Mouse (Mus musculus) CH12.LX (cell line): ENCODE measurements at regions not wholly inside any gene's neighbourhood (a gene's known extent, or its start where the extent isn't known, plus 50 kb on each side); places are given as distances from the start of the nearest gene placed in this dataset.

Experiments
- DNase-seq: peaks from one replicate; pipeline ENCODE4 v3.0.0-alpha.2; 2013; ENCODE audit errors: extremely low read depth
- H3K27ac ChIP-seq: 2 replicates; pipeline ENCODE4 v1.5.1; 2012; ENCODE audit warnings: low read depth, mild to moderate bottlenecking, control low read depth, moderate library complexity; ENCODE audit not compliant: insufficient read depth
- H3K27me3 ChIP-seq: replicated peaks from 2 replicates; pipeline ENCODE3; 2012; ENCODE audit warnings: inconsistent platforms
- H3K36me3 ChIP-seq, 2 experiments: replicated peaks in 1 of 2; 2 replicates each; pipeline versions ENCODE3 to v1.6.1; 2012; ENCODE audit warnings: inconsistent platforms in 1 of 2, low read length in 1 of 2, mild to moderate bottlenecking in 1 of 2, mixed read lengths in 1 of 2, moderate library complexity in 1 of 2; ENCODE audit not compliant: control insufficient read depth in 1 of 2, insufficient read depth in 1 of 2
- H3K4me1 ChIP-seq, 2 experiments: 2 replicates each; pipeline ENCODE4 v1.6.1; 2012; ENCODE audit warnings: inconsistent platforms in 1 of 2, moderate library complexity in 1 of 2; ENCODE audit not compliant: insufficient read depth in 2 of 2, control insufficient read depth in 1 of 2
- H3K4me2 ChIP-seq: 2 replicates; pipeline ENCODE4 v1.6.1; 2012; ENCODE audit warnings: low read depth, mild to moderate bottlenecking, control low read depth; ENCODE audit not compliant: poor library complexity, insufficient read depth, severe bottlenecking
- H3K4me3 ChIP-seq, 3 experiments: fragments of 150-350 bp in 1 of 3; sonication (generic) in 1 of 3; replicated peaks in 1 of 3; 2 replicates each; pipeline versions ENCODE3 to v1.5.1; 2011 to 2012; ENCODE audit warnings: low read depth in 2 of 3, low read length in 2 of 3, mild to moderate bottlenecking in 2 of 3, moderate library complexity in 2 of 3, control low read depth in 1 of 3, improper control_type of control experiment in 1 of 3, inconsistent platforms in 1 of 3, mixed read lengths in 1 of 3; ENCODE audit not compliant: poor library complexity in 1 of 3
- H3K79me2 ChIP-seq: replicated peaks from 2 replicates; pipeline ENCODE4 v1.6.1; 2012; ENCODE audit warnings: mild to moderate bottlenecking, moderate library complexity; ENCODE audit not compliant: control insufficient read depth, poor library complexity, insufficient read depth, severe bottlenecking; ENCODE audit errors: extremely low read depth
- H3K9ac ChIP-seq: 2 replicates; pipeline ENCODE4 v1.6.1; 2012; ENCODE audit warnings: low read depth, mild to moderate bottlenecking, control low read depth, moderate library complexity; ENCODE audit not compliant: insufficient read depth
- H3K9me3 ChIP-seq: replicated peaks from 2 replicates; pipeline ENCODE3; 2012; ENCODE audit warnings: low read length, inconsistent platforms, mixed read lengths
- CHD2 ChIP-seq: IDR thresholded peaks from 2 replicates; pipeline ENCODE4 v1.6.1; 2011; ENCODE audit warnings: low read length, improper control_type of control experiment
- CTCF ChIP-seq, 2 experiments: IDR thresholded peaks in 1 of 2; conservative IDR thresholded peaks in 1 of 2; 2 replicates each; pipeline ENCODE4 v1.5.1; 2011 to 2012; ENCODE audit warnings: low read depth in 2 of 2, low read length in 2 of 2, improper control_type of control experiment in 1 of 2, inconsistent platforms in 1 of 2, mild to moderate bottlenecking in 1 of 2, moderate library complexity in 1 of 2
- ELF1 ChIP-seq: IDR thresholded peaks from 2 replicates; pipeline ENCODE4 v1.6.1; 2014; ENCODE audit warnings: low read depth, mild to moderate bottlenecking, inconsistent platforms, low read length, improper control_type of control experiment
- ETS1 ChIP-seq: conservative IDR thresholded peaks from 2 replicates; pipeline ENCODE4 v1.6.1; 2012; ENCODE audit warnings: low read depth, mild to moderate bottlenecking, inconsistent platforms, low read length, improper control_type of control experiment, moderate library complexity
- GABPA ChIP-seq: IDR thresholded peaks from 2 replicates; pipeline ENCODE4 v1.6.1; 2012; ENCODE audit warnings: low read depth, low read length, improper control_type of control experiment, inconsistent platforms; ENCODE audit not compliant: insufficient replicate concordance
- IRF4 ChIP-seq: IDR thresholded peaks from 2 replicates; pipeline ENCODE4 v1.6.1; 2014; ENCODE audit warnings: low read depth, mild to moderate bottlenecking, inconsistent platforms, low read length, improper control_type of control experiment
- JUN ChIP-seq: IDR thresholded peaks from 2 replicates; pipeline ENCODE4 v1.6.1; 2011; ENCODE audit warnings: low read depth, mild to moderate bottlenecking, low read length, improper control_type of control experiment, moderate library complexity; ENCODE audit not compliant: insufficient read depth
- JUND ChIP-seq: conservative IDR thresholded peaks from 2 replicates; pipeline ENCODE4 v1.6.1; 2011; ENCODE audit warnings: low read depth, low read length, improper control_type of control experiment
- MAFK ChIP-seq: IDR thresholded peaks from 2 replicates; pipeline ENCODE4 v1.6.1; 2011; ENCODE audit warnings: low read length, improper control_type of control experiment; ENCODE audit not compliant: insufficient replicate concordance
- MXI1 ChIP-seq: IDR thresholded peaks from 2 replicates; pipeline ENCODE4 v1.6.1; 2011; ENCODE audit warnings: mild to moderate bottlenecking, low read depth, low read length, improper control_type of control experiment
- MYC ChIP-seq: IDR thresholded peaks from 2 replicates; pipeline ENCODE4 v1.6.1; 2011; ENCODE audit warnings: low read depth, mild to moderate bottlenecking, improper control_type of control experiment, low read length
- NELFE ChIP-seq: IDR thresholded peaks from 2 replicates; pipeline ENCODE4 v1.6.1; 2011; ENCODE audit warnings: low read depth, low read length, improper control_type of control experiment
- NRF1 ChIP-seq: IDR thresholded peaks from 2 replicates; pipeline ENCODE4 v1.6.1; 2014; ENCODE audit warnings: low read depth, mild to moderate bottlenecking, inconsistent platforms, low read length, improper control_type of control experiment, moderate library complexity
- POLR2AphosphoS2 ChIP-seq: IDR thresholded peaks from 2 replicates; pipeline ENCODE4 v1.6.1; 2011; ENCODE audit warnings: low read depth, low read length, improper control_type of control experiment
- TBP ChIP-seq: conservative IDR thresholded peaks from 2 replicates; pipeline ENCODE4 v1.6.1; 2011; ENCODE audit warnings: low read depth, low read length, improper control_type of control experiment
- UBTF ChIP-seq: IDR thresholded peaks from 2 replicates; pipeline ENCODE4 v1.6.1; 2012; ENCODE audit warnings: low read depth, mild to moderate bottlenecking, inconsistent platforms, low read length, improper control_type of control experiment, moderate library complexity
- USF1 ChIP-seq: IDR thresholded peaks from 2 replicates; pipeline ENCODE4 v1.6.1; 2014; ENCODE audit warnings: low read depth, mild to moderate bottlenecking, inconsistent platforms, low read length, improper control_type of control experiment
- ZC3H11A ChIP-seq: IDR thresholded peaks from 2 replicates; pipeline ENCODE4 v1.6.1; 2012; ENCODE audit warnings: low read depth, mild to moderate bottlenecking, inconsistent platforms, low read length, improper control_type of control experiment
- ZMIZ1 ChIP-seq: IDR thresholded peaks from 2 replicates; pipeline ENCODE4 v1.6.1; 2012; ENCODE audit warnings: low read depth, mild to moderate bottlenecking, inconsistent platforms, low read length, improper control_type of control experiment
- dilution Hi-C: fragments of 300-500 bp; cut with MboI; formaldehyde crosslinking; loops from 2 replicates; pipeline ENCODE4 v1.14.3; 2020; ENCODE audit warnings: low sequenced_read_pairs; ENCODE audit not compliant: extremely low pct_unique_long_range_greater_than_20kb, extremely low pct_ligation_motif_present
- in situ Hi-C: fragments of 300-500 bp; cut with MboI; formaldehyde crosslinking; loops from 3 replicates; pipeline ENCODE4 v1.14.3; 2019; ENCODE audit warnings: low sequenced_read_pairs, low pct_ligation_motif_present, low pct_unique_long_range_greater_than_20kb, mixed read lengths

DNA sequence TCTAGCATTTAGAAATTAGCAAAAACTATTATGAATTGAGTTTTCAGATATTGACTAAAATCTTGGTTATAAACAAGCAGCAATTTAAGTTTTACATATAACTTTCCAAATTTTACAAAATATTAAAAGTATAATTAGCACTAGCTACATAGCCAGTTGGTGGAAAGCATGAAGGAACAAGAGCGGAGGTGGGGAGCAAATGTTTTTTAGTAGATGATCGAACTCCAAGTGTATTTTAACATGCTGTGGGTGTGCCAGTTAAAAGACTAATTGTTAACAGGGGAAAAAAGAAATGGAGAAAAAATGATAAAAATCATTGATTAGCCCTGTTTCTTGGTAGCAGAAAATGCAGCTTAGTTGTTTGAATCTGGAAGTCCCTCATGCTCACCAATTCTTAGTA is 426.3 kb upstream of the Mpdz start:
- H3K4me1 ChIP-seq, result no peaks in the 10 kb centered on the region
- no peak overlapping the region for H3K9ac ChIP-seq
- TF ChIP-seq MXI1 (no peak), MAFK (no peak), POLR2AphosphoS2 (no peak), GABPA (no peak), ZC3H11A (no peak), USF1 (no peak), NRF1 (no peak)
- TF ChIP-seq, all 38 proteins: peak for 0
- no peaks in the 10 kb centered on the region for H3K79me2 ChIP-seq
- H3K27ac ChIP-seq, result no peak overlapping the region
- H3K27me3 ChIP-seq, result no peaks in the 10 kb centered on the region
- dilution Hi-C loops, result no loop called here
- no peaks in the 10 kb centered on the region for H3K9me3 ChIP-seq
- no peak for DNase-seq
- in situ Hi-C loops, result no loop called here
- no peaks in the 10 kb centered on the region for H3K36me3 ChIP-seq
- H3K4me2 ChIP-seq, result no peak overlapping the region
- H3K4me3 ChIP-seq, result no peak overlapping the region

DNA sequence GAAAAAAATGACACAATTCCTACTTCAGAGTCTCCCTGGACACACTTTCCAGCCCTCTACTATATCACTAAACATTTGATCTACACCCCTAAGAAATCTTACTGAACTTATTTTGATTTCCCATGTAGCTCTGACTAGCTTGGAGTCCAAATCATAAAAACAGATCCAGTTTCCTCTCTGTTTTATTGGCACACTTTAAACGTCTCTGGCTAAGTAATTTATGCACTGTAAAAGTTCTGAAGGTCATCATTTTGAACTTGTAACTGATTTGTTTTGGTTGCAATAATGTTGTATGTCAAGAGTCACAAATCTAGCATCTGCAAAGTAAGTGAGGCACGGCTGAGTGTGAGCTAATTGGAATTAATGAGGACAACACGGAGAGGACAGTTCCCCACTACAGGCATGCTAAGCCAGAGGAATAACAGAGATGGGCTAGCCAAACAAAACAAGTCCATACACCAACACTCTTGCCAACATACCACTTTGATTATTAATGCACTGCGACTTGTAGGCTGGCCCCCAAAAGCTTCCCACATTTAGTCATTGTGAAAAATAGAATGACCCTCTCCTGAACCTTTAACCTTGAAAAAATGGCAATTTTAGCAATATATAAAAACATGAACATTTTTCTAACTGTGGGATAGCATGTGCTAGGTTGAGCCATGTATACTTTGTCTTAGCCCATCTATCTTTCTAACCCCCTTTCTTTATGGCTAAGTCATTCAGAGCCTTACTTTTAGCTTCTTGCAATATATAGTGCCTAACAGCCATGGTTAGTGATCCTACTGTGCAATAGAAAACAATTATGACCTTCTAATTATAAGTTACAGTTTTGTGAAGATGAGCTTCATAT is 399.3 kb upstream of the Mpdz start:
- Histone ChIP-seq H3K27me3 (no peaks in the 10 kb centered on the region), H3K36me3 (no peaks in the 10 kb centered on the region), H3K9me3 (no peaks in the 10 kb centered on the region), H3K4me1 (no peaks in the 10 kb centered on the region), H3K4me3 (no peak overlapping the region), H3K4me2 (no peak overlapping the region), H3K79me2 (no peaks in the 10 kb centered on the region), H3K27ac (no peak overlapping the region), H3K9ac (no peak overlapping the region)
- no peak for DNase-seq
- in situ Hi-C loops, result no loop called here
- no peak for TF ChIP-seq ETS1
- TF ChIP-seq ZMIZ1, result no peak
- dilution Hi-C loops, result no loop called here

GRCm38 (mm10) chr4:81829972-81830371 is 387.4 kb upstream of the Mpdz start:
- in situ Hi-C loops, result no loop called here
- no peak for TF ChIP-seq NELFE
- TF ChIP-seq POLR2AphosphoS2, result no peak
- no peak for TF ChIP-seq MXI1
- TF ChIP-seq CTCF (conservative IDR thresholded peaks at IDR 0.05 in 1 of 2, IDR thresholded peaks at IDR 0.05 in 1 of 2; ENCODE audit: low read depth in 2 of 2, low read length in 2 of 2), result no peak
- TF ChIP-seq ELF1, result no peak
- TF ChIP-seq CHD2, result no peak
- no peak for TF ChIP-seq UBTF
- no peak for TF ChIP-seq IRF4
- TF ChIP-seq TBP, result no peak
- no peak for TF ChIP-seq JUND
- no peak for TF ChIP-seq NRF1
- no peak for TF ChIP-seq JUN
- no peak for TF ChIP-seq MYC
- Histone ChIP-seq H3K4me3 (no peak overlapping the region), H3K9ac (no peak overlapping the region), H3K36me3 (no peaks in the 10 kb centered on the region), H3K27me3 (no peaks in the 10 kb centered on the region), H3K79me2 (no peaks in the 10 kb centered on the region), H3K27ac (no peak overlapping the region), H3K9me3 (no peaks in the 10 kb centered on the region), H3K4me2 (no peak overlapping the region), H3K4me1 (no peaks in the 10 kb centered on the region)
- dilution Hi-C loops, result no loop called here
- DNase-seq, result no peak
